Mouse (Mus musculus) telencephalon, adult 2 months (tissue): ENCODE data around the gene Olfr987.
"Not testable (repeated sequence)": the region's sequence is repeated elsewhere in the genome, so short reads cannot be mapped to it uniquely, and the experiment has no call there.

Source experiments
- DNase-seq: peaks from one replicate; pipeline ENCODE4 v3.0.0-alpha.2; 2011; ENCODE audit warnings: low read depth, low spot score

Olfr987 gene

DNA sequence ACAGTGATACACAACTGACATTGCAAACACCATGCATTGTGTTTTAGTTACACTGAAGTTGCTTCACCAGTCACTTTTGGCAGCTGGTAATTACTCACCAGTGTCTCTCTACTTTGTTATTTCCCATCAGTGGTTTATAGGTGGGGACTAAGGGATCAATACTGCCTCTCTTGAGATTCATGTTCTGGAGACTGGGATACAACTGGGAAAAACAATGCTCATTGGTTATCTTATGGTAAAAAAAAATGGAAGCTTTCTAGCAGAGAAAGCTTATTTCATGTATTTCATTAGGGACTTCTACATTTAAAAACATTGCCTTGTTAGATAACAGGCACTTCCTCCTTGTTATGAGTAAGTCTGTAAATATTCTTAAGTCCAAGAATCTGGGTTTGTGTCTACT lies at the start of gene Olfr987:
TSS of gene Olfr987 (minus strand) at position 101 of the 400 bp plus-strand sequence.
- DNase-seq: not testable (repeated sequence)

DNA sequence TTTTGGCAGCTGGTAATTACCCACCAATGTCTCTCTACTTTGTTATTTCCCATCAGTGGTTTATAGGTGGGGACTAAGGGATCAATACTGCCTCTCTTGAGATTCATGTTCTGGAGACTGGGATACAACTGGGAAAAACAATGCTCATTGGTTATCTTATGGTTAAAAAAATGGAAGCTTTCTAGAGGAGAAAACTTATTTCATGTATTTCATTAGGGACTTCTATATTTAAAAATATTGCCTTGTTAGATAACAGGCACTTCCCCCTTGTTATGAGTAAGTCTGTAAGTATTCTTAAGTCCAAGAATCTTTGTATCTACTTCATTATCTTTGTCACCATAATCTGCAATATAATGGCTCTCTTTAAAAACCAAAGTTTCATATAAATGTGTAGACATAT lies 24.0 kb upstream of the Olfr987 start, which contains the start of gene Olfr988:
TSS of gene Olfr988 (minus strand) at position 101 of the 400 bp plus-strand sequence.
- not testable (repeated sequence) for DNase-seq

- no peak for DNase-seq
These were observed 857 bp upstream of the Olfr987 start for GRCm38 (mm10) chr2:85339972-85340371.

DNA sequence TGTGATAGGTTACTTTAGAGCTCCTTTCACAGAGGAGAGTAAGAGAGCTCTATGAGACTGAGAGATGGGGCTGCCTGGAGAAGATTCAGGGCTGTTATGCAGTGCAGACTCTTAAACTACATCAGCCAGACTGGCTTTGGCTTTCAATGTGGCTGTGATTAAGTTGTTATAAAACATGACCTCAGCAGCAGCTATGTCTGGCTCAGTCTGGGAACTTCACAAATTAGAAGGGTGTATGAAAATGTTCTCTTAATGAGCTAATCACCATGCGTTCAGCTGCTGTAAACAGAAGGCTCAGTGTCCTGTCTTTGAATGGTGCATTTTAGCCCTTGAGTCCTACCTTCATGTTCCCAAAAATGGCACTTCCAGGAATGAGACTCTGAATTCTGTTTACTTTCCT lies 20.0 kb downstream of the Olfr987 start:
- DNase-seq: no peak

DNA sequence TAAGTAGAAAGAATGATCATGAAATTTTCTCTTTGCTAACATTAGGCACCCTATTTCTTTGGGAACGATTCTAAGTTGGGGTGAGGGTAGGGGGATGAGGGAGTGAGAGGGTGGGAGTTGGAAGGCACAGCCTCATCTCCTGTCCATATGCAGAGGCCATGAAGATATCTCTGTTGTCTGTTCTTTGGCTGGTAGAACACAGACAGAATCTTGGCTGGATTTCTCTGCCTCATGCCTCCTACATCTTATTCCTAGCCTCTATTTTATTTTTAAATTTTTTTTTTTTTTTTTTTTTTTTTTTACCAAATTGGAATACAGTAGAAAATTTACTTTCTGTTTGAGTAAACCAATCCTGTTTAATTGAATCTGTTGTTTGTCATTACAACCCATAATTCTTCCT lies 53.7 kb downstream of the Olfr987 start:
- peak; percentile 44 for DNase-seq

- peak; percentile 95 for DNase-seq
These were observed 54.5 kb downstream of the Olfr987 start for GRCm38 (mm10) chr2:85284626-85285025.

GRCm38 (mm10) chr2:85283631-85284466 lies 55.3 kb downstream of the Olfr987 start:
- no peak for DNase-seq

- DNase-seq: no peak
These were observed 58.1 kb downstream of the Olfr987 start for GRCm38 (mm10) chr2:85281023-85281422.
